Mouse (Mus musculus) erythroblast, embryonic 14.5 days (primary cell): Measurements from ENCODE around the gene Lat2. TPM values are rescaled to one million over a fixed set of nuclear protein-coding genes. Genes with fewer than 3 reads are reported as not detected.

Experiments used
- H3K27me3 ChIP-seq: 2 replicates; pipeline ENCODE4 v1.6.1; 2012; ENCODE audit warnings: inconsistent platforms; ENCODE audit not compliant: control insufficient read depth
- H3K36me3 ChIP-seq: 2 replicates; pipeline ENCODE4 v1.6.1; 2012; ENCODE audit warnings: mild to moderate bottlenecking, inconsistent platforms; ENCODE audit not compliant: control insufficient read depth
- H3K4me1 ChIP-seq: 2 replicates; pipeline ENCODE4 v1.6.1; 2012; ENCODE audit warnings: inconsistent platforms; ENCODE audit not compliant: control insufficient read depth
- H3K4me3 ChIP-seq: replicated peaks from 2 replicates; pipeline ENCODE3; 2012; ENCODE audit warnings: moderate library complexity, mild to moderate bottlenecking, inconsistent platforms
- H3K9me3 ChIP-seq: 2 replicates; pipeline ENCODE4 v1.6.1; 2012; ENCODE audit warnings: low read length, inconsistent platforms, mixed read lengths; ENCODE audit not compliant: control insufficient read depth
- GATA1 ChIP-seq: IDR thresholded peaks from 2 replicates; pipeline ENCODE4 v1.6.1; 2012; ENCODE audit warnings: low read length, inconsistent platforms, mixed read lengths
- TAL1 ChIP-seq: IDR thresholded peaks from 3 replicates; pipeline ENCODE4 v1.6.1; 2012; ENCODE audit warnings: low read length, inconsistent platforms, mixed read lengths
- polyA plus RNA-seq: library from polyadenylated mRNA; stranded (reverse); fragments of >175 nt; gene quantifications from 2 replicates; pipeline ENCODE4 v1.2.3, GENCODE M21; 2012

The Lat2 gene
- polyA plus RNA-seq, 1 experiment = 0.16 TPM

- Histone ChIP-seq H3K27me3 (peaks cover 27% of the 10 kb centered on the region), H3K9me3 (no peaks in the 10 kb centered on the region), H3K4me1 (peaks cover 21% of the 10 kb centered on the region), H3K36me3 (no peaks in the 10 kb centered on the region), H3K4me3 (peak overlapping the region; percentile 64)
- TF ChIP-seq GATA1 = no peak
These were observed 63.4 kb downstream of the Lat2 start for GRCm38 (mm10) chr5:134551233-134552109.

DNA sequence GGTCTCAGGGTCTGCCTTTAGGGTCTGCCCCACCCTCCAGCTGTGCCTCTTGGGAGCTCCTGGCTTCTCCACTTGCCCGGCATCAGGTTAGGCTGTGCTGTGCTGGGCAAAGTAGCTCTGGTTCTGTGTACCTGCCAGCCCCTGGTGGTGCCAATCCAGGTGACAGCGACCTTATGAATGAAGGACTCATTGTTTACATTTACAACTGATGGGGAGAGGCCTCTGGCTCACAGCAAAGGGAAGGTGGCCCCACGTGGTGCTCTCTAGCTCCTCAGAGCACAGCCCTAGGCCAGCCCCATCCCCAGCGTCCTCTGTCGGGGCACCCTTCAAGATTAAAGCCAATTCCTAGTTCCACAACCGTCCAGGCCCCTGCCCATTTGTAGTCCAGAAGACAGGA, 64.0 kb downstream of the Lat2 start:
- no peaks in the 10 kb centered on the region for H3K9me3 ChIP-seq
- peaks cover 21% of the 10 kb centered on the region for H3K4me1 ChIP-seq
- TF ChIP-seq TAL1 = no peak
- TF ChIP-seq GATA1 = no peak
- H3K27me3 ChIP-seq = peaks cover 27% of the 10 kb centered on the region
- no peaks in the 10 kb centered on the region for H3K36me3 ChIP-seq
- peak overlapping the region; percentile 64 for H3K4me3 ChIP-seq

Other genes starting within 250 kb of the Lat2 start
- 2.0 and 3.0 TPM in 2 replicates for gene Gtf2ird1, start 158.3 kb downstream of the Lat2 start, polyA plus RNA-seq
- gene Clip2, start 62.6 kb downstream of the Lat2 start, polyA plus RNA-seq = 0.14 and 0.16 TPM in 2 replicates
- gene Syna, start 54.9 kb downstream of the Lat2 start, polyA plus RNA-seq = not detected in 2 replicates
- gene Rfc2, start 33.7 kb downstream of the Lat2 start, polyA plus RNA-seq = 6.8 TPM in 2 replicates
- 18.5 and 18.7 TPM in 2 replicates for gene Eif4h, start 24.5 kb upstream of the Lat2 start, polyA plus RNA-seq
- gene Limk1, start 73.6 kb upstream of the Lat2 start, polyA plus RNA-seq = 0.30 and 0.39 TPM in 2 replicates
- gene Eln, start 132.3 kb upstream of the Lat2 start, polyA plus RNA-seq = not detected in 2 replicates